Mouse (Mus musculus) erythroblast, embryonic 14.5 days (primary cell): ENCODE results near the gene Smarcd3.

ENCODE experiments used
- GATA1 ChIP-seq: IDR thresholded peaks from 2 replicates; pipeline ENCODE4 v1.6.1; 2012; ENCODE audit warnings: low read length, inconsistent platforms, mixed read lengths
- TAL1 ChIP-seq: IDR thresholded peaks from 3 replicates; pipeline ENCODE4 v1.6.1; 2012; ENCODE audit warnings: low read length, inconsistent platforms, mixed read lengths

GRCm38 (mm10) chr5:24598570-24599006 lies 25.6 kb downstream of the Smarcd3 start:
- TF ChIP-seq TAL1 (no peak), GATA1 (no peak)
